9 mouse cellular contexts compared by ENCODE assay signal in the genomic region with DNA sequence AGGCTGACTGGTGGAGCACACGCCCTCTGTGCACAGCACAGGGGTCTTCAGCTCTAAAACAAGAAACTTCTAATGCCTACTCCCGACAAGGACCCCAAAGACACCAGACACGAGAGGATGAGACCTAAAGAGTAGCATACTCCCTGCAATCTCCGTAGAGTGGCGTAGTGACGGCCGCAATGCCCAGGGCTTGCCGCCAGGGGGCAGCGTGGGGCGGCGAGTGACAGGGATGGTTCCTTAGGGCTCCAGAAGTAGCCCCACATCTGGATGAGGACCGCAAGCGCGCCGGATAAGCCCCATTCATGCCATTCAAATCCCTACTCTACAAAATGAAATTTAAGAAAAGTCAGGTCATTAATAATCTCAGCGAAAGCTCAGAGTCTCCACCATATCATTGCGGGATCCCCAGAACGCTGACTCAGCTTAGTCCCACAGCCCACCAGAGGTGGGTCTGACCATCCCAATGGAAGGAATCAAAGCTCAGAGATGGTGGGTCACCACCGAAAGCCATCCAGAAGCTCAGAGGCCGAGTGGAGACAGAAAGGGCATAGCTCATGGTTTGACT. TPM values are rescaled to one million over a fixed set of nuclear protein-coding genes. Genes with fewer than 3 reads are reported as not detected.
DNase-seq lines count a peak whose midpoint lies in the region; ATAC-seq and TF ChIP-seq lines count a peak whose summit lies in the region.
"Had no signal": no experiment of that assay in that cellular context is flagged by ENCODE, and none has a peak within 500 bp of the region (broad histone marks: within the 10 kb centered on the region; RNA-seq: fewer than 3 reads in every experiment).

No protein-coding gene starts in this region.

- H3K4me1 ChIP-seq in forebrain, embryonic 11.5 days (replicated peaks; ENCODE audit: control insufficient read depth, insufficient read depth, low read length) = peaks cover 5% of the 10 kb centered on the region; the same call in 1 of the 2 replicates
- H3K4me1 ChIP-seq in forebrain, embryonic 15.5 days = peaks cover 25% of the 10 kb centered on the region
- H3K4me1 ChIP-seq in lung, adult 2 months (ENCODE audit: control insufficient read depth, insufficient read depth, low read length) = peaks cover 3% of the 10 kb centered on the region; the same call in 1 of the 2 replicates
- no peaks in the 10 kb centered on the region for H3K4me1 ChIP-seq in midbrain, postnatal 0 days (ENCODE audit: insufficient read depth, low read length)

- no peaks in the 10 kb centered on the region for H3K27me3 ChIP-seq in forebrain, embryonic 11.5 days (ENCODE audit: control insufficient read depth, insufficient read depth, low read length)
- H3K27me3 ChIP-seq in forebrain, embryonic 15.5 days = no peaks in the 10 kb centered on the region
- H3K27me3 ChIP-seq in midbrain, postnatal 0 days (ENCODE audit: insufficient read depth, low read length) = no peaks in the 10 kb centered on the region
- H3K27me3 ChIP-seq: hindbrain, embryonic 15.5 days had no signal

- peak; percentile 44 for TF ChIP-seq CTCF in lung, adult 2 months (IDR thresholded peaks at IDR 0.05; ENCODE audit: insufficient read depth, low read length)
- peak; percentile 86 for TF ChIP-seq CTCF in midbrain, postnatal 0 days (IDR thresholded peaks at IDR 0.05)

- WGBS in forebrain, embryonic 11.5 days = 38% methylated on average over 20 of the region's 20 CpGs
- 35% methylated on average over 20 of the region's 20 CpGs for WGBS in forebrain, embryonic 15.5 days
- WGBS in lung, adult 2 months = 33% methylated on average over 20 of the region's 20 CpGs
- whole genome bisulfite sequencing in midbrain, postnatal 0 days = 40% methylated on average over 20 of the region's 20 CpGs

- H3K4me2 ChIP-seq in forebrain, embryonic 11.5 days (ENCODE audit: low read depth, low read length, severe bottlenecking) = no peak overlapping the region
- H3K4me2 ChIP-seq in forebrain, embryonic 15.5 days (replicated peaks) = no peak overlapping the region
- H3K4me2 ChIP-seq in midbrain, postnatal 0 days (ENCODE audit: low read depth, low read length, poor library complexity, severe bottlenecking) = no peak overlapping the region
- H3K4me2 ChIP-seq: hindbrain, embryonic 15.5 days had no signal

- H3K9ac ChIP-seq in forebrain, embryonic 11.5 days (ENCODE audit: low read length) = no peak overlapping the region
- no peak overlapping the region for H3K9ac ChIP-seq in forebrain, embryonic 15.5 days (replicated peaks)
- no peak overlapping the region for H3K9ac ChIP-seq in midbrain, postnatal 0 days (replicated peaks; ENCODE audit: low read length, poor library complexity, severe bottlenecking)
- H3K9ac ChIP-seq: hindbrain, embryonic 15.5 days had no signal

- no peaks in the 10 kb centered on the region for H3K9me3 ChIP-seq in forebrain, embryonic 11.5 days (ENCODE audit: control insufficient read depth, low read length)
- H3K9me3 ChIP-seq in forebrain, embryonic 15.5 days = no peaks in the 10 kb centered on the region
- no peaks in the 10 kb centered on the region for H3K9me3 ChIP-seq in midbrain, postnatal 0 days (ENCODE audit: low read length)
- H3K9me3 ChIP-seq: hindbrain, embryonic 15.5 days had no signal

- peak; percentile 80 for DNase-seq in forebrain, embryonic 11.5 days (ENCODE audit: low spot score)
- DNase-seq in lung, adult 2 months = peak; percentile 8
- no peak for DNase-seq in lung, adult 18-20 months
- peak; percentile 16 for DNase-seq in MN1 (ENCODE audit: low spot score)
- DNase-seq in embryo, embryonic 10.5 days (ENCODE audit: low spot score) = peak; percentile 65
- no peak for DNase-seq in midbrain, postnatal 0 days (ENCODE audit: low spot score)
- DNase-seq in frontal cortex, postnatal 25 days (ENCODE audit: low spot score in 2 of 2) = no peak

- no peaks in the 10 kb centered on the region for H3K36me3 ChIP-seq in forebrain, embryonic 11.5 days (ENCODE audit: control insufficient read depth, insufficient read depth, low read length)
- H3K36me3 ChIP-seq in forebrain, embryonic 15.5 days = no peaks in the 10 kb centered on the region
- no peaks in the 10 kb centered on the region for H3K36me3 ChIP-seq in midbrain, postnatal 0 days (ENCODE audit: insufficient read depth, low read length)
- H3K36me3 ChIP-seq: hindbrain, embryonic 15.5 days had no signal

- no peak overlapping the region for H3K4me3 ChIP-seq in forebrain, embryonic 11.5 days (ENCODE audit: low read depth, low read length)
- H3K4me3 ChIP-seq in forebrain, embryonic 15.5 days = no peak overlapping the region
- H3K4me3 ChIP-seq in lung, adult 2 months (replicated peaks; ENCODE audit: extremely low read depth, low read depth, low read length) = no peak overlapping the region
- no peak overlapping the region for H3K4me3 ChIP-seq in midbrain, postnatal 0 days (ENCODE audit: low read depth, low read length)
- H3K4me3 ChIP-seq: hindbrain, embryonic 15.5 days had no signal

- H3K27ac ChIP-seq in forebrain, embryonic 11.5 days (ENCODE audit: low read depth, low read length) = no peak overlapping the region
- H3K27ac ChIP-seq in forebrain, embryonic 15.5 days (replicated peaks) = no peak overlapping the region
- no peak overlapping the region for H3K27ac ChIP-seq in midbrain, postnatal 0 days (ENCODE audit: low read depth, low read length)
- H3K27ac ChIP-seq: hindbrain, embryonic 15.5 days had no signal

- ATAC-seq in forebrain, embryonic 11.5 days (replicated peaks; ENCODE audit: low FRiP score) = no peak
- no peak for ATAC-seq in forebrain, embryonic 15.5 days (replicated peaks)
- ATAC-seq in midbrain, postnatal 0 days (ENCODE audit: low FRiP score) = no peak

- no peak for TF ChIP-seq POLR2A in lung, adult 2 months (IDR thresholded peaks at IDR 0.05; ENCODE audit: borderline replicate concordance, extremely low read depth, low read depth, low read length)

RNA-seq across cellular contexts. Expression of gene Enpp7, which starts 16.4 kb away (rescaled TPM):
- polyA plus RNA-seq in forebrain, embryonic 11.5 days (2014; fragmentation: Nextera tagmentation; extraction: Ambion mirVana) = not detected in 2 replicates
- not detected in 2 replicates for polyA plus RNA-seq in forebrain, embryonic 15.5 days (2015; fragmentation: Nextera tagmentation; extraction: Ambion mirVana)
- 0.13 TPM in 1 of 2 replicates, not detected in the other for polyA plus RNA-seq in lung, adult 2 months (2012; rRNA removed)
- total RNA-seq in midbrain, postnatal 0 days (2014; rRNA removed) = not detected in 2 replicates
- not detected in 2 replicates for polyA plus RNA-seq in midbrain, postnatal 0 days (2015; fragmentation: Nextera tagmentation; extraction: Ambion mirVana)
- polyA plus RNA-seq: hindbrain, embryonic 15.5 days had no signal

RNA-seq across cellular contexts. Expression of gene Cbx2, which starts 51.2 kb away (rescaled TPM):
- 101 and 103 TPM in 2 replicates for polyA plus RNA-seq in forebrain, embryonic 11.5 days (2014; fragmentation: Nextera tagmentation; extraction: Ambion mirVana)
- 30.4 and 31.8 TPM in 2 replicates for polyA plus RNA-seq in forebrain, embryonic 15.5 days (2015; fragmentation: Nextera tagmentation; extraction: Ambion mirVana)
- polyA plus RNA-seq in lung, adult 2 months (2012; rRNA removed) = 2.9 and 4.4 TPM in 2 replicates
- total RNA-seq in midbrain, postnatal 0 days (2014; rRNA removed) = 9.6 and 10.6 TPM in 2 replicates
- 5.6 and 6.7 TPM in 2 replicates for polyA plus RNA-seq in midbrain, postnatal 0 days (2015; fragmentation: Nextera tagmentation; extraction: Ambion mirVana)

Comparison
In these comparisons a context has a peak if more than half of its experiments do, and no peak if none do; other contexts are left out.
1. DNase-seq: peak in forebrain, embryonic 11.5 days (single experiment), lung, adult 2 months (single experiment), MN1 (single experiment) and embryo, embryonic 10.5 days (single experiment); none in lung, adult 18-20 months (0 of 2), midbrain, postnatal 0 days (single experiment) and frontal cortex, postnatal 25 days (0 of 2).